Mouse (Mus musculus): ENCODE measurements at regions not wholly inside any gene's neighbourhood (a gene's known extent, or its start where the extent isn't known, plus 50 kb on each side); places are given as distances from the start of the nearest gene placed in this dataset.

GRCm38 (mm10) chr1:184298701-184299100 lies 264.6 kb upstream of the 1700056E22Rik start:
- no peak for TF ChIP-seq CTCF (IDR thresholded peaks at IDR 0.05; ENCODE audit: borderline replicate concordance, extremely low read depth, insufficient read depth, insufficient read length)
- no peak for TF ChIP-seq POLR2A (IDR thresholded peaks at IDR 0.05; ENCODE audit: borderline replicate concordance, extremely low read depth, insufficient read depth, insufficient read length, poor library complexity, severe bottlenecking)

Data from brain, embryonic 14.5 days (tissue).